Mouse (Mus musculus) common myeloid progenitor, adult 5-6 weeks (primary cell): ENCODE measurements around the gene Foxj1. TPM values are rescaled to one million over a fixed set of nuclear protein-coding genes. Genes with fewer than 3 reads are reported as not detected.
"Not testable (repeated sequence)": the region's sequence is repeated elsewhere in the genome, so short reads cannot be mapped to it uniquely, and the experiment has no call there.

Experiments used
- ATAC-seq: replicated peaks from 2 replicates; pipeline ENCODE4 v1.8.0; 2016; ENCODE audit warnings: low read depth, mild to moderate bottlenecking, moderate TSS enrichment, inconsistent platforms; ENCODE audit not compliant: poor library complexity, severe bottlenecking
- total RNA-seq: library from RNA; stranded (forward); fragments of 200-1000, 187-1606 nt; gene quantifications from 2 replicates; pipeline ENCODE4 v1.2.3, GENCODE M21; 2017

Foxj1 gene
- not detected in 2 replicates for total RNA-seq

DNA sequence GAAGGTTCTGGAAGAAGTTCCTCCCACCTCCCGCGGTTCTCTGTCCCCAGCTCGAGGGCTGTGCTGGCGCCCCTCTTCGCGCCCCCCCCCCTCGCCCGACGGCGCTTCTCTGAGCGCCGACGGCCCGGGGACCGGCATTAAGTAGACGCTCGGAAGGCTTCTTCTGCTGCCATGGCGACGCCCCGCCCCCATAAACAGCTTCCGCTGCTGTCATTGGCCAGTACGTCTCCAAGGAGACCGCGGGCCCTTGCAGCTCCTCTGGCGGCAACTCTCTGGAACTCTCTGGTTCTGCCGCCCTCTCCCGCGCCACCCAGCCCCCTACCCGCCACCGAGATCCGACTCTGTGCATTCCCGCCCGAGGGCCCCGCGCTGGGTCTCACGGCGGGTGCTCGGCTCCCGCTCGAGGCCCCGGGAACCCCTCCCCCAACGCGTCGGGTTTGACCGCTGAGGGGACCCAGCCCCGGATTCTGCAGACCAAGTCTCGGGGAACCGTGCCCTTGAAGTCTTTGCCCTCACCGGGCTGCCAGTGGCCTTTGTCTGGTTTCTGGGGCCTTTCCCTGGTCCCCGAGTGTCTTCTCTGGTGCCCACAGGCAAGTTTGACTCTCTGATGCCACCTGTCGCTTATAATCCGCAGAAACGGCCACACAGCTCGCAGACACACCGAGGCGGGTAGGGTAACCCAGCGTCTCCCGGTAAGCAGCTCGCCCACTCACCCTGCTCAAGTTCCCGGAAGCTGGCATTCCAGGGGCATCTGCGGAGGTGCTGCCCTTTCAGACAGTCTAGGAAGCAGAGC is at the start of gene Foxj1:
Gene Foxj1 (minus strand): TSS at position 156 of the 793 bp plus-strand sequence.
- ATAC-seq: peak; percentile 83

- ATAC-seq: no peak
Measured at GRCm38 (mm10) chr11:116384171-116384570, 49.0 kb upstream of the Foxj1 start.

GRCm38 (mm10) chr11:116383070-116383469 is 47.9 kb upstream of the Foxj1 start:
- not testable (repeated sequence) for ATAC-seq

DNA sequence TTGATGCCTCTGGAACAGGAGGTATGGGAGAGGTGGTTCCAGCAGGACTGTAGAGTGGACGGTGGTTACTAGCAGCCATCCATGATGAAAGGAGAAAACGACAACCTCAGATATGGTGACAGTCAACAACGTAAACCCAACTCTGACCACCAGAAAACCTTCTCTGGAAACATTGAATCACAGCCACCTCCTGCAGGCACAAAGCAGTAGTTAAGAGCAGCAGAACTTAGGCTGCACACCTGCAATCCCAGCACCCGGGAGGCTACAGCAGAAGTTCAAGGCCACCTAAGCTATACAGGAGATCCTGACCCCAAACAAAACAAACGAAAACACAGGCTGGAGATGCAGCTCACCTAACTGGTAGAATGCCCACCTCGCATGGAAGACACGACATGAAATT is 45.6 kb upstream of the Foxj1 start:
- ATAC-seq: no peak

DNA sequence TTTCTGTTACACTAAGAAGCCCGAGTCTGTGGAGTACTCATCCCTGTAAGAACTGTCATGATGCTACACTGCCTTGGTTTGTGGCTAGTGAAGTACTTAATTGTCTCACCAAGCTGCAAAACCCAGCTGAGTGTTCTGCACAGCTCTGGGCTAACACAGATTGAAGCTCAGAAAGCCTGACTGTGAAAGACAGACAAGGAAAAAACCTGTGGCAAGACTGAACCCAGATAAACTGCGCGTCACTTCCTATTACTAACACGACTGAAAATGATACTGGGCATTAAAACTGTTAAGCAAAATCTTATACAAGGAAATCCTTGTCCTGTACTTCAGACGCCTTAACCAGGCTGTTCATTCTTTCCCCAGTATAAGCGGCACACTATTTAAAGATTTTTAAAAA is 44.3 kb upstream of the Foxj1 start:
- ATAC-seq: no peak

GRCm38 (mm10) chr11:116376945-116377661 is 41.9 kb upstream of the Foxj1 start:
- ATAC-seq: peak; percentile 86

DNA sequence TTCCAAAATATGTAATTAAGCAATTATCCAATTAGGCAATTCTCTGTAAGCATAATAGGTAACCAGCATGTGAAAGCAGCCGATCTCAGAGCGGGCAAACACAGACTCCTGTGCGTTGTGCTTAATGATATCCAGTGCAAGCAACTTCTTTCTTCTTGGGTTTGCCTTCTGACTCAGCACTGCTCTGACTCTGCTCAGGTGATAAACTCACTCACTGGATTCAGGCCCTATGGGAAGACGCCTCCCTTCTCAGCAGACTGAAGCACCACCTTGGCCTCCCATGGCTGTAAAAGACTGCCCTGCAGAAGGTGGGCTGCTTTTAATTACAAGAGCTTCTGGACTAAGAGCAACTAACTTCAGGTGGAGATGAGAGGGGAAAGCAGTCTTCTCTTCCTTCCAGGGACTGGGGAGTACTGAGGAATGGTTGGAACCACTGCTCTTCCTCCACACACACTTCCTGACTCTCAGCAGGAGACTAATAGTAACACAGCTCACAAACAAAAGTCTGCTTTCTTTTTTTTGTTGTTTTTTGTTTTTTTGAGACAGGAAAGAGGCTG is 36.8 kb upstream of the Foxj1 start:
- no peak for ATAC-seq

DNA sequence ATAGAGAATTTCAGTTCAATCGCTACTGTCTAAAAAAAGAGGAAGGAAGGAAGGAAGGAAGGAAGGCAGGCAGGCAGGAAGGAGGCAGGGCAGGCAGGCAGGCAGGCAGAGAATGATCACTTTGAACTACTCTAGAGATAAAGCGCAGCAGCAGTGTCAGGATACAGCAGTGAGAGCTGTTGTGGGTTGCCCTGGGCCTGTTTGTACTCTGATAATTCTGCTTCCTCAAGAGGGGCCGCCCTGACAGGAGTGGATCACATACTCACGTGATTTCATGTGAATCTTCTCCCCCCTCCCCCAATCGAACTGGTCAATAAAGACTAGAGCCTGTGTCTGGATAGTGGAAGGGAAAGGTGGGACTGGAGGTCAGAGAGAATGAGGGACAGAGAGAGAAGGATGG is 34.4 kb upstream of the Foxj1 start:
- peak; percentile 87 for ATAC-seq

DNA sequence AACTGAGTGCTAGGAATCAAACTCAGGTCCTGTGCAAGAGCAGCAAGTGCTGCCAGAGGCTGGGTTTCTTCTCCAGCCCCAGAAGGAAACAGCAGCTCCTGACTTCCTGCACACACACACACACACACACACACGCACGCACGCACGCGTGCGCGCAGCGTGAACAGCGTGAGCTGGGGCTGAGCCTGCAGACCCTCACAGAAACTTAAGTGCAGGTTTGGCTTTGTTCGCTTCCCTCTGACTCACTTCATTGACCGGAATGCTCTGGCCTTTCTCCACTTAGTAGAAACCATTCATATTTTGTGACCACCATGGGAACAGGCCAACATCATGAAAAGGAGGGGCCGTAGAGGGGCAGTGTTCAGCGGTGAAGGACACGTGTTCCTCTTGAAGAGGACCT is 33.9 kb upstream of the Foxj1 start:
- no peak for ATAC-seq

DNA sequence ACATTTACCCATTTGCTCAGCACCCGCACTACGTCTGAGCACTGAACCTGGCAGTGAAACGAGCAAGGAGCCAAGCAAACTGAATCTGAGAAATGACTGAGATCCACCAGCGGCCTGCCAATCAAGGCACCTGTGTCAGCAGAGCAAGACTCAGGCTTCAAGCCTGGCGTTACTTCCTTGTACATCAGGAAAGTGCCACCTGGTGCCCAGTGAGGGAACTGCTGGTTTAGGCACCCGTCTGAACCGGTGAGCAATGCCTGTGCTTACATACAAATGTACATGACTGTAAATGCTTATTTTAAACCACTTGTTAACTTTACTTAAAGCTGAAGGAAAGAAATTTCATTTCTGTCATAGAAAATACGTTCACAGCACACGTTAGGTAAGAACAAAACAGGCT is 32.9 kb upstream of the Foxj1 start:
- peak; percentile 81 for ATAC-seq

DNA sequence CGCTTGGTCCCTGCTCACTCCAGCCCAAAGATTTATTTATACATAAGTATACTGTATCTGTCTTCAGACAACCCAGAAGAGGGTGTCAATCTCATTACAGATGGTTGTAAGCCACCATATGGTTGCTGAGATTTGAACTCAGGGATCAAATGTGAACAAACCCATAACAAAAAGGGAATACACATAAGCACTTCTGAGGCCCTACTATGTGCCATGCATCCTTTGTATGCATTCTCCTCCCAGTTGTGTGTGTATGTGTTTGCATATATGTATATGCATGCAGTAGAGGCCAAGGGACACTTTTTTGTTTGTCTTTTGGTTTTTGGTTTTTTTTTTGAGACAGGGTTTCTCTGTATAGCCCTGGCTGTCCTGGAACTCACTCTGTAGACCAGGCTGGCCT is 31.4 kb upstream of the Foxj1 start:
- no peak for ATAC-seq

GRCm38 (mm10) chr11:116366124-116366523 is 30.9 kb upstream of the Foxj1 start:
- ATAC-seq: no peak

GRCm38 (mm10) chr11:116365432-116365831 is 30.2 kb upstream of the Foxj1 start:
- no peak for ATAC-seq

GRCm38 (mm10) chr11:116362015-116362414 is 26.8 kb upstream of the Foxj1 start:
- ATAC-seq: no peak

DNA sequence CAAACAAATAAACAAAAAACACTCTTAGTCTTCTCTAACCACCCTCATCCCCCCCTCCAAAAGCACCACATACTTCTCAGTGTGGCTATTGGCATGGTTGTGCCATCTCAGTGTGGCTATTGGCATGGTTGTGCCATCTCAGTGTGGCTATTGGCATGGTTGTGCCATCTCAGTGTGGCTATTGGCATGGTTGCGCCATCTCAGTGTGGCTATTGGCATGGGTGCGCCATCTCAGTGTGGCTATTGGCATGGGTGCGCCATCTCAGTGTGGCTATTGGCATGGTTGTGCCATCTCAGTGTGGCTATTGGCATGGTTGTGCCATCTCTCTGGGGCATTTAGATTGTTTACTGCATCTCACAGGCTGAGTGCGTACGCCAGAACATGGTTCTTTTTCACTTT is 25.7 kb upstream of the Foxj1 start:
- not testable (repeated sequence) for ATAC-seq

GRCm38 (mm10) chr11:116359652-116360051 is 24.5 kb upstream of the Foxj1 start:
- ATAC-seq: no peak

- no peak for ATAC-seq
Measured at GRCm38 (mm10) chr11:116358926-116359637, 23.9 kb upstream of the Foxj1 start.

DNA sequence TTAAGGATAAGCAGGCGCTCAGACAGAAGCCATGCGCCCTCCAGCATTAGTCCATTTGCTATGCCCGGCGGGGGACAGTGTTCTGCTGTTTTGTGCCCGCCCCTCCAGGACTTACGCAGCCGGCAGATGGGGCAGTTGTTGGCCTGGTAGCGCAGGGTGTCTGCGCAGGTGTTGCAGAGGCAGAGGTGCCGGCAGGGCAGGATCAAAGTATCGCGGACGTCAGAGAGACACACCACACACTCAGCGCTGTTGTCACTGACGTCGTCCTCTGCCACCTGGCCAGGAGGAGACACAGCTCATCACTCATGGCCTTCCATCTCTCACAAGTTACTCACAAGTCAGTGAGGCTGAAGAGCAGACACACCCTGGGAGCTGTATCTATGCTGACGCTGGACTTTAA is 19.3 kb upstream of the Foxj1 start:
- no peak for ATAC-seq

GRCm38 (mm10) chr11:116353535-116353934 is 18.3 kb upstream of the Foxj1 start:
- no peak for ATAC-seq

GRCm38 (mm10) chr11:116351294-116351693 is 16.1 kb upstream of the Foxj1 start:
- no peak for ATAC-seq

- ATAC-seq: no peak
Measured at GRCm38 (mm10) chr11:116347955-116348354, 12.8 kb upstream of the Foxj1 start.
